Mouse (Mus musculus): ENCODE data around the gene 2310061I04Rik.

DNA sequence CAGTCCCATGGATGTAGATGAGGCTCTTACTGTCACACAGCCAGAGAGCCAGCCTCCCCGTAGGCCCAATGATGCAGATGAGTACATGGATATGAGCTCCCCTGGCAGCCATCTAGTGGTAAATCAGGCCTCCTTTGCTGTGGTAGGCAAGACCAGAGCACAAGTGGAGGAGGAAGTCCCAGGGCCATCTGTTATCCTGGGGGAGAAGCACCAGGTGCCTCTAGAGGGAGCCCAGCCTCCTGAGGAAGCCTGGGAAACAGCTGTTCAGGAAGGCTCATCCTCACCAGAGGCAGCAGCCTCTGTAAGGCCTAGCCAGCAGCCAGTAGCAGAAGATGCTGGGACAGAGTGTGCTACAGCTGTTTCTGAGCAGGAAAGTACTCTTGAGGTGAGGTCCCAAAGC is 49.1 kb downstream of the 2310061I04Rik start:
- TF ChIP-seq CTCF (IDR thresholded peaks at IDR 0.05; ENCODE audit: low read depth) (peak; percentile 36), EP300 (IDR thresholded peaks at IDR 0.05; ENCODE audit: low read depth) (no peak)

All from liver, postnatal 0 days (tissue).